Mouse (Mus musculus) adrenal gland, postnatal 25 days (tissue): ENCODE measurements around the gene Cdr2l. TPM values are rescaled to one million over a fixed set of nuclear protein-coding genes. Genes with fewer than 3 reads are reported as not detected.
"Not testable (repeated sequence)": the region's sequence is repeated elsewhere in the genome, so short reads cannot be mapped to it uniquely, and the experiment has no call there.

Experiments
- DNase-seq: peaks from one replicate; pipeline ENCODE4 v3.0.0; 2021; ENCODE audit warnings: mixed read lengths
- total RNA-seq: library from RNA; stranded (reverse); gene quantifications from 2 replicates; pipeline ENCODE4 v1.2.3, GENCODE M21; 2021

Gene Cdr2l
- total RNA-seq, 1 experiment from 2014 or later: 59.1 TPM

- no peak for DNase-seq
These were observed 10.4 kb upstream of the Cdr2l start for GRCm38 (mm10) chr11:115371354-115371753.

- DNase-seq: no peak
These were observed 9.7 kb upstream of the Cdr2l start for GRCm38 (mm10) chr11:115372015-115372414.

- DNase-seq: no peak
These were observed 9.0 kb upstream of the Cdr2l start for GRCm38 (mm10) chr11:115372737-115373136.

GRCm38 (mm10) chr11:115373805-115374694 lies 7.7 kb upstream of the Cdr2l start:
- DNase-seq: peak; percentile 77

GRCm38 (mm10) chr11:115374695-115375425 lies 6.9 kb upstream of the Cdr2l start:
- DNase-seq: peak; percentile 44

- DNase-seq: no peak
These were observed 5.0 kb upstream of the Cdr2l start for GRCm38 (mm10) chr11:115376722-115377121.

- no peak for DNase-seq
These were observed 4.5 kb upstream of the Cdr2l start for GRCm38 (mm10) chr11:115377254-115377653.

GRCm38 (mm10) chr11:115377854-115378253 lies 3.9 kb upstream of the Cdr2l start:
- DNase-seq: no peak

- no peak for DNase-seq
These were observed 440 bp upstream of the Cdr2l start for GRCm38 (mm10) chr11:115381276-115381675.

GRCm38 (mm10) chr11:115382891-115383290 lies 1.2 kb downstream of the Cdr2l start:
- no peak for DNase-seq

GRCm38 (mm10) chr11:115383701-115384474 lies 2.2 kb downstream of the Cdr2l start:
- no peak for DNase-seq

GRCm38 (mm10) chr11:115384587-115384986 lies 2.9 kb downstream of the Cdr2l start:
- peak; percentile 67 for DNase-seq

GRCm38 (mm10) chr11:115386859-115387258 lies 5.1 kb downstream of the Cdr2l start:
- DNase-seq: not testable (repeated sequence)

GRCm38 (mm10) chr11:115391358-115391757 lies 9.6 kb downstream of the Cdr2l start:
- DNase-seq: no peak

GRCm38 (mm10) chr11:115393721-115394325 lies 12.1 kb downstream of the Cdr2l start:
- DNase-seq: no peak

GRCm38 (mm10) chr11:115398085-115398484 lies 16.4 kb downstream of the Cdr2l start:
- DNase-seq: no peak

- no peak for DNase-seq
These were observed 18.4 kb downstream of the Cdr2l start for GRCm38 (mm10) chr11:115400126-115400525.

GRCm38 (mm10) chr11:115400630-115401391 lies 19.1 kb downstream of the Cdr2l start:
- no peak for DNase-seq

GRCm38 (mm10) chr11:115403338-115404124 lies 21.8 kb downstream of the Cdr2l start, which contains the start of gene Mrpl58:
Gene Mrpl58, plus strand, starts transcription at chr11:115403752.
- DNase-seq: peak; percentile 86

GRCm38 (mm10) chr11:115405723-115406122 lies 24.0 kb downstream of the Cdr2l start:
- no peak for DNase-seq
